Mouse (Mus musculus): ENCODE measurements at regions not wholly inside any gene's neighbourhood (a gene's known extent, or its start where the extent isn't known, plus 50 kb on each side); places are given as distances from the start of the nearest gene placed in this dataset.

GRCm38 (mm10) chr14:101307920-101308319 lies 107.8 kb upstream of the Prr30 start:
- H3K27me3 ChIP-seq (ENCODE audit: insufficient read depth, low read length) = no peaks in the 10 kb centered on the region
- no peak overlapping the region for H3K4me3 ChIP-seq (replicated peaks; ENCODE audit: low read length)
- H3K36me3 ChIP-seq (ENCODE audit: insufficient read depth, low read length) = no peaks in the 10 kb centered on the region
- no peak for TF ChIP-seq POU5F1 (IDR thresholded peaks at IDR 0.05; ENCODE audit: borderline replicate concordance, low read length)
- TF ChIP-seq CTCF (conservative IDR thresholded peaks at IDR 0.05; ENCODE audit: low read length) = no peak
- TF ChIP-seq NANOG (IDR thresholded peaks at IDR 0.05; ENCODE audit: borderline replicate concordance, low read length) = no peak
- no peaks in the 10 kb centered on the region for H3K9me3 ChIP-seq (ENCODE audit: low read length)
- H3K4me1 ChIP-seq (replicated peaks; ENCODE audit: low read depth, low read length) = no peaks in the 10 kb centered on the region

GRCm38 (mm10) chr14:101304487-101305032 lies 104.4 kb upstream of the Prr30 start:
- Histone ChIP-seq H3K4me3 (replicated peaks; ENCODE audit: low read length) (no peak overlapping the region), H3K4me1 (replicated peaks; ENCODE audit: low read depth, low read length) (no peaks in the 10 kb centered on the region), H3K9me3 (ENCODE audit: low read length) (no peaks in the 10 kb centered on the region), H3K27me3 (ENCODE audit: insufficient read depth, low read length) (no peaks in the 10 kb centered on the region), H3K36me3 (ENCODE audit: insufficient read depth, low read length) (no peaks in the 10 kb centered on the region)
- TF ChIP-seq CTCF (conservative IDR thresholded peaks at IDR 0.05; ENCODE audit: low read length) (no peak), NANOG (IDR thresholded peaks at IDR 0.05; ENCODE audit: borderline replicate concordance, low read length) (no peak), POU5F1 (IDR thresholded peaks at IDR 0.05; ENCODE audit: borderline replicate concordance, low read length) (no peak)

- Histone ChIP-seq H3K4me3 (replicated peaks; ENCODE audit: low read length) (no peak overlapping the region), H3K27me3 (ENCODE audit: insufficient read depth, low read length) (no peaks in the 10 kb centered on the region), H3K4me1 (replicated peaks; ENCODE audit: low read depth, low read length) (no peaks in the 10 kb centered on the region), H3K9me3 (ENCODE audit: low read length) (no peaks in the 10 kb centered on the region), H3K36me3 (ENCODE audit: insufficient read depth, low read length) (no peaks in the 10 kb centered on the region)
- TF ChIP-seq NANOG (IDR thresholded peaks at IDR 0.05; ENCODE audit: borderline replicate concordance, low read length) (no peak), POU5F1 (IDR thresholded peaks at IDR 0.05; ENCODE audit: borderline replicate concordance, low read length) (no peak), CTCF (conservative IDR thresholded peaks at IDR 0.05; ENCODE audit: low read length) (no peak)
Measured at GRCm38 (mm10) chr14:101297841-101298240, 97.7 kb upstream of the Prr30 start.

DNA sequence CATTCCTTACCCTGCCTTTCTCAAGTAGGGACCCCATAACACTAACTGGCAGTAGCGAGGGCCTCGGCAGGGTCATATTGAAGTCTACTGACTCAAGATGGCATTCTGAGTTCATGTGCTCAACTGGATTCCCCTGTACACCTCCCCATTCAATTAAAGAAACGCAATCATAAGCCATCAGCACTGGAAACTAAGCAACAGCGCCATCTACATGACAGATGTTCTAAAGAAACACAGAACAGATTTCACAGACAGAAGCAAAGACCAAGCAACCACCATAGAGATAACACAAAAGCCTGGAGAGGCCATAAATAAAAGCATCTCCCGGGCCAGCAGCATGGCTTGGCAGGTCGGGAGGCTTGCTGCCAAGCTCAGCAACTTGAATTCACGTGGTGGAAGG lies 94.6 kb upstream of the Prr30 start:
- H3K27me3 ChIP-seq (ENCODE audit: insufficient read depth, low read length) = no peaks in the 10 kb centered on the region
- H3K4me1 ChIP-seq (replicated peaks; ENCODE audit: low read depth, low read length) = no peaks in the 10 kb centered on the region
- H3K36me3 ChIP-seq (ENCODE audit: insufficient read depth, low read length) = no peaks in the 10 kb centered on the region
- no peak for TF ChIP-seq NANOG (IDR thresholded peaks at IDR 0.05; ENCODE audit: borderline replicate concordance, low read length)
- peak; percentile 27 for TF ChIP-seq CTCF (conservative IDR thresholded peaks at IDR 0.05; ENCODE audit: low read length)
- no peak for TF ChIP-seq POU5F1 (IDR thresholded peaks at IDR 0.05; ENCODE audit: borderline replicate concordance, low read length)
- H3K4me3 ChIP-seq (replicated peaks; ENCODE audit: low read length) = no peak overlapping the region
- no peaks in the 10 kb centered on the region for H3K9me3 ChIP-seq (ENCODE audit: low read length)

GRCm38 (mm10) chr14:101287755-101288154 lies 87.6 kb upstream of the Prr30 start:
- no peaks in the 10 kb centered on the region for H3K9me3 ChIP-seq (ENCODE audit: low read length)
- no peaks in the 10 kb centered on the region for H3K36me3 ChIP-seq (ENCODE audit: insufficient read depth, low read length)
- H3K27me3 ChIP-seq (ENCODE audit: insufficient read depth, low read length) = no peaks in the 10 kb centered on the region
- H3K4me1 ChIP-seq (replicated peaks; ENCODE audit: low read depth, low read length) = no peaks in the 10 kb centered on the region
- H3K4me3 ChIP-seq (replicated peaks; ENCODE audit: low read length) = no peak overlapping the region
- TF ChIP-seq POU5F1 (IDR thresholded peaks at IDR 0.05; ENCODE audit: borderline replicate concordance, low read length) (no peak), NANOG (IDR thresholded peaks at IDR 0.05; ENCODE audit: borderline replicate concordance, low read length) (no peak), CTCF (conservative IDR thresholded peaks at IDR 0.05; ENCODE audit: low read length) (no peak)

DNA sequence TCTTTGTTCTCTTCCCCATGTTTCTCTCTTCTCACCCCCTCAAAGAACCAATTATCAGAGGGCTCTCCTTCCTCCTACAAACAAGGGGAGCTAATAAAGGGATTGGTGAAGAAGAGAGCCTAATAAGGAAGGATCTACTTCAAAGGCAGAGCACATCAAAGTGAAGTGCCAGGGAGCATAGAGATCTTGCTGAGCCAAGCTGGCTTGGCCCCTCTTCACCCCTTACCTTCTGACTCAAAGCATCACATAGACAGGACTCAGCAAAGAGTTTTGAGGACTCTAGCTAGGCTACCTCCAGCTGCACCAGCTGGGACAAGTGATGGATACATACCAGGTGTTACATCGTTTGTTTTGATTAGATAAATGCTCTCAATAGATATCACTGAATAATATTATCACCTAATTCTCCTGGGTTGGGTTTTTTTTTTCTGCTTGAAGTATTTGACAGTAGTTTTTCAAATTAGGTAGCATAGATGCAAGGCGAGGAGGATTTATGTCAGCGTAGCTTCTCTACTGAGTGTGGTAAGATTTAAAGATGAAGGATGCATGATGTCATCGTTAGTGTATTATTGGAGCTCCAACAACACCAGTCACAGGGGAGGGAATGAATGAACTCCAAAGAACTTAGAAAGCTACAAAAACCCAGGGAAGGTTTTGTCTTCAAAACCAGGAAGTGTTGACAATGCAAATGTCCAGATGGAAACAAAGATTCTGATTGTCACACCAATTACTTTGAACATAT lies 69.1 kb upstream of the Prr30 start:
- no peak for TF ChIP-seq POU5F1 (IDR thresholded peaks at IDR 0.05; ENCODE audit: borderline replicate concordance, low read length)
- no peak for TF ChIP-seq NANOG (IDR thresholded peaks at IDR 0.05; ENCODE audit: borderline replicate concordance, low read length)
- TF ChIP-seq CTCF (conservative IDR thresholded peaks at IDR 0.05; ENCODE audit: low read length) = no peak
- H3K9me3 ChIP-seq (ENCODE audit: low read length) = no peaks in the 10 kb centered on the region
- no peak overlapping the region for H3K4me3 ChIP-seq (replicated peaks; ENCODE audit: low read length)
- no peaks in the 10 kb centered on the region for H3K36me3 ChIP-seq (ENCODE audit: insufficient read depth, low read length)
- H3K4me1 ChIP-seq (replicated peaks; ENCODE audit: low read depth, low read length) = no peaks in the 10 kb centered on the region
- no peaks in the 10 kb centered on the region for H3K27me3 ChIP-seq (ENCODE audit: insufficient read depth, low read length)

GRCm38 (mm10) chr14:101267536-101267935 lies 67.4 kb upstream of the Prr30 start:
- Histone ChIP-seq H3K27me3 (ENCODE audit: insufficient read depth, low read length) (no peaks in the 10 kb centered on the region), H3K36me3 (ENCODE audit: insufficient read depth, low read length) (no peaks in the 10 kb centered on the region), H3K9me3 (ENCODE audit: low read length) (no peaks in the 10 kb centered on the region), H3K4me3 (replicated peaks; ENCODE audit: low read length) (no peak overlapping the region), H3K4me1 (replicated peaks; ENCODE audit: low read depth, low read length) (no peaks in the 10 kb centered on the region)
- TF ChIP-seq CTCF (conservative IDR thresholded peaks at IDR 0.05; ENCODE audit: low read length) (no peak), NANOG (IDR thresholded peaks at IDR 0.05; ENCODE audit: borderline replicate concordance, low read length) (no peak), POU5F1 (IDR thresholded peaks at IDR 0.05; ENCODE audit: borderline replicate concordance, low read length) (no peak)

Data from E14TG2a.4 (cell line).